Mouse (Mus musculus): ENCODE results near the gene Nlgn1. TPM values are rescaled to one million over a fixed set of nuclear protein-coding genes. Genes with fewer than 3 reads are reported as not detected.

The Nlgn1 gene
- polyA plus RNA-seq, 1 experiment, result 0.31 TPM

- no peaks in the 10 kb centered on the region for H3K36me3 ChIP-seq (ENCODE audit: control insufficient read depth, insufficient read depth, low read length, poor library complexity, severe bottlenecking)
- H3K4me1 ChIP-seq (ENCODE audit: control insufficient read depth, insufficient read depth, low read length), result no peaks in the 10 kb centered on the region
- H3K9me3 ChIP-seq (replicated peaks; ENCODE audit: control insufficient read depth, insufficient read depth, low read length, poor library complexity, severe bottlenecking), result no peaks in the 10 kb centered on the region
- no peak overlapping the region for H3K9ac ChIP-seq (ENCODE audit: low read depth, poor library complexity, severe bottlenecking)
- no peak overlapping the region for H3K4me3 ChIP-seq (ENCODE audit: low read depth, low read length)
- TF ChIP-seq POLR2A (IDR thresholded peaks at IDR 0.05; ENCODE audit: insufficient read depth, low read length) (no peak), EP300 (IDR thresholded peaks at IDR 0.05; ENCODE audit: insufficient read depth, low read depth, low read length) (no peak), CTCF (IDR thresholded peaks at IDR 0.05; ENCODE audit: low read depth, low read length) (peak; percentile 64)
- no peaks in the 10 kb centered on the region; the same call in 1 of the 2 replicates for H3K27me3 ChIP-seq (ENCODE audit: control insufficient read depth, insufficient read depth, low read length, poor library complexity, severe bottlenecking)
- no peak overlapping the region for H3K27ac ChIP-seq (ENCODE audit: insufficient read depth, low read length)
Observed at GRCm38 (mm10) chr3:25675069-25675468, 657.2 kb downstream of the Nlgn1 start.

DNA sequence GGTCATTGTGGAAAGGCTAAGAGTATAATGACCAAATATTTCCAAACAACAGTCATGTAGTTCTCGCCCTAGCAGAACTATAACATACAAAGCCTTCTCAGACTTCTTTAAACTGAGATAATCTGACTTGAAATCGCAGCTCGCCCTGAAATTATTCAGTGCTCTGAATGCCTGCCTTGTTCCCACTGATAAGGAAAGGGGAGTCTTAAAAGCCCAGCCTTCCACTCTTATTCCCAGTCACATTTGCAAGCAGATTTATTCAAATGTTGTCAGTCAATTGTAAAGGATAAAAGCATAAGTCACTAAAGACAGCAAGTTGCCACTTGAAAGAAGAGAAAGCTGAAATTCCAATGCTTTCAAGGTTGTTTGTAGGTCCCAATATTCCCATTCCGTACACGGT lies 658.9 kb downstream of the Nlgn1 start:
- Histone ChIP-seq H3K4me3 (ENCODE audit: low read depth, low read length) (no peak overlapping the region), H3K36me3 (ENCODE audit: control insufficient read depth, insufficient read depth, low read length, poor library complexity, severe bottlenecking) (no peaks in the 10 kb centered on the region), H3K9me3 (replicated peaks; ENCODE audit: control insufficient read depth, insufficient read depth, low read length, poor library complexity, severe bottlenecking) (no peaks in the 10 kb centered on the region), H3K9ac (ENCODE audit: low read depth, poor library complexity, severe bottlenecking) (no peak overlapping the region), H3K27me3 (ENCODE audit: control insufficient read depth, insufficient read depth, low read length, poor library complexity, severe bottlenecking) (no peaks in the 10 kb centered on the region; the same call in 1 of the 2 replicates), H3K27ac (ENCODE audit: insufficient read depth, low read length) (no peak overlapping the region), H3K4me1 (ENCODE audit: control insufficient read depth, insufficient read depth, low read length) (no peaks in the 10 kb centered on the region)
- TF ChIP-seq POLR2A (IDR thresholded peaks at IDR 0.05; ENCODE audit: insufficient read depth, low read length) (no peak), CTCF (IDR thresholded peaks at IDR 0.05; ENCODE audit: low read depth, low read length) (no peak), EP300 (IDR thresholded peaks at IDR 0.05; ENCODE audit: insufficient read depth, low read depth, low read length) (no peak)

- Histone ChIP-seq H3K9me3 (replicated peaks; ENCODE audit: control insufficient read depth, insufficient read depth, low read length, poor library complexity, severe bottlenecking) (no peaks in the 10 kb centered on the region), H3K4me3 (ENCODE audit: low read depth, low read length) (no peak overlapping the region), H3K27ac (ENCODE audit: insufficient read depth, low read length) (no peak overlapping the region), H3K27me3 (ENCODE audit: control insufficient read depth, insufficient read depth, low read length, poor library complexity, severe bottlenecking) (no peaks in the 10 kb centered on the region; the same call in 1 of the 2 replicates), H3K9ac (ENCODE audit: low read depth, poor library complexity, severe bottlenecking) (no peak overlapping the region), H3K4me1 (ENCODE audit: control insufficient read depth, insufficient read depth, low read length) (no peaks in the 10 kb centered on the region), H3K36me3 (ENCODE audit: control insufficient read depth, insufficient read depth, low read length, poor library complexity, severe bottlenecking) (no peaks in the 10 kb centered on the region)
- no peak for TF ChIP-seq EP300 (IDR thresholded peaks at IDR 0.05; ENCODE audit: insufficient read depth, low read depth, low read length)
- TF ChIP-seq CTCF (IDR thresholded peaks at IDR 0.05; ENCODE audit: low read depth, low read length), result no peak
- no peak for TF ChIP-seq POLR2A (IDR thresholded peaks at IDR 0.05; ENCODE audit: insufficient read depth, low read length)
Observed at GRCm38 (mm10) chr3:25672779-25673178, 659.5 kb downstream of the Nlgn1 start.

GRCm38 (mm10) chr3:25663464-25663863 lies 668.8 kb downstream of the Nlgn1 start:
- no peak overlapping the region for H3K27ac ChIP-seq (ENCODE audit: insufficient read depth, low read length)
- H3K36me3 ChIP-seq (ENCODE audit: control insufficient read depth, insufficient read depth, low read length, poor library complexity, severe bottlenecking), result no peaks in the 10 kb centered on the region
- no peak for TF ChIP-seq CTCF (IDR thresholded peaks at IDR 0.05; ENCODE audit: low read depth, low read length)
- TF ChIP-seq POLR2A (IDR thresholded peaks at IDR 0.05; ENCODE audit: insufficient read depth, low read length), result no peak
- TF ChIP-seq EP300 (IDR thresholded peaks at IDR 0.05; ENCODE audit: insufficient read depth, low read depth, low read length), result no peak
- H3K9me3 ChIP-seq (replicated peaks; ENCODE audit: control insufficient read depth, insufficient read depth, low read length, poor library complexity, severe bottlenecking), result no peaks in the 10 kb centered on the region
- H3K27me3 ChIP-seq (ENCODE audit: control insufficient read depth, insufficient read depth, low read length, poor library complexity, severe bottlenecking), result no peaks in the 10 kb centered on the region
- no peaks in the 10 kb centered on the region for H3K4me1 ChIP-seq (ENCODE audit: control insufficient read depth, insufficient read depth, low read length)
- no peak overlapping the region for H3K9ac ChIP-seq (ENCODE audit: low read depth, poor library complexity, severe bottlenecking)
- no peak overlapping the region for H3K4me3 ChIP-seq (ENCODE audit: low read depth, low read length)

DNA sequence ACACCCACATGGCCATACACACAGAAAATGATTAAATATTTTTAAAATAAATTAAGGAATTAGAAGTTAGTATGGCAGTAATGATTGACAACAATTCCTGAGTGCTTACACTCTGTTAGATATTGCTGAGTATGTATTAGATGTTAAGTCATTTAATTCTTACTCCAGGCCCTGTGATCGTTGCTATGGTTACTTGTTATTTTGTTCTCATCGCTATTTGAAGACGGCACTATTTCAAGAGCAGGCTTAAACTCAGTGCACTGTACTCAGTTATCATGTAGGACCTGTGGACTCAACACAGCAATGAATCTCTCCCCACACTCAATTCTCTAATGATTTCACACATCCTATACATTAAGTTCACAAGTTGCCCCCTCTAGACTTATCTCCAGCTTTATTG lies 672.0 kb downstream of the Nlgn1 start:
- no peak for TF ChIP-seq EP300 (IDR thresholded peaks at IDR 0.05; ENCODE audit: insufficient read depth, low read depth, low read length)
- no peak for TF ChIP-seq CTCF (IDR thresholded peaks at IDR 0.05; ENCODE audit: low read depth, low read length)
- TF ChIP-seq POLR2A (IDR thresholded peaks at IDR 0.05; ENCODE audit: insufficient read depth, low read length), result no peak
- no peaks in the 10 kb centered on the region for H3K27me3 ChIP-seq (ENCODE audit: control insufficient read depth, insufficient read depth, low read length, poor library complexity, severe bottlenecking)
- H3K9ac ChIP-seq (ENCODE audit: low read depth, poor library complexity, severe bottlenecking), result no peak overlapping the region
- no peak overlapping the region for H3K4me3 ChIP-seq (ENCODE audit: low read depth, low read length)
- H3K36me3 ChIP-seq (ENCODE audit: control insufficient read depth, insufficient read depth, low read length, poor library complexity, severe bottlenecking), result no peaks in the 10 kb centered on the region
- no peak overlapping the region for H3K27ac ChIP-seq (ENCODE audit: insufficient read depth, low read length)
- no peaks in the 10 kb centered on the region for H3K9me3 ChIP-seq (replicated peaks; ENCODE audit: control insufficient read depth, insufficient read depth, low read length, poor library complexity, severe bottlenecking)
- no peaks in the 10 kb centered on the region for H3K4me1 ChIP-seq (ENCODE audit: control insufficient read depth, insufficient read depth, low read length)

- Histone ChIP-seq H3K36me3 (ENCODE audit: control insufficient read depth, insufficient read depth, low read length, poor library complexity, severe bottlenecking) (no peaks in the 10 kb centered on the region), H3K4me1 (ENCODE audit: control insufficient read depth, insufficient read depth, low read length) (no peaks in the 10 kb centered on the region), H3K27me3 (ENCODE audit: control insufficient read depth, insufficient read depth, low read length, poor library complexity, severe bottlenecking) (no peaks in the 10 kb centered on the region), H3K9ac (ENCODE audit: low read depth, poor library complexity, severe bottlenecking) (no peak overlapping the region), H3K27ac (ENCODE audit: insufficient read depth, low read length) (no peak overlapping the region), H3K9me3 (replicated peaks; ENCODE audit: control insufficient read depth, insufficient read depth, low read length, poor library complexity, severe bottlenecking) (no peaks in the 10 kb centered on the region), H3K4me3 (ENCODE audit: low read depth, low read length) (no peak overlapping the region)
- TF ChIP-seq POLR2A (IDR thresholded peaks at IDR 0.05; ENCODE audit: insufficient read depth, low read length), result no peak
- no peak for TF ChIP-seq CTCF (IDR thresholded peaks at IDR 0.05; ENCODE audit: low read depth, low read length)
- no peak for TF ChIP-seq EP300 (IDR thresholded peaks at IDR 0.05; ENCODE audit: insufficient read depth, low read depth, low read length)
Observed at GRCm38 (mm10) chr3:25658006-25658405, 674.3 kb downstream of the Nlgn1 start.

Measured in ES-Bruce4 (cell line).